Mouse (Mus musculus): ENCODE data around the gene Zfp513. TPM values are rescaled to one million over a fixed set of nuclear protein-coding genes. Genes with fewer than 3 reads are reported as not detected.

The Zfp513 gene
- total and polyA plus RNA-seq, 2 experiments = 3.1 to 27.6 TPM

GRCm38 (mm10) chr5:31240637-31241521 is 38.8 kb upstream of the Zfp513 start, which contains the start of the genes Nrbp1 and Gm9970:
TSS of gene Nrbp1 (plus strand) at chr5:31240864.
TSS of gene Gm9970 (minus strand) at chr5:31241232.
- peak within 1 kb of the TSS; percentile 97 for H3K9ac ChIP-seq (ENCODE audit: low read depth, low read length)
- H3K27me3 ChIP-seq (ENCODE audit: control insufficient read depth, insufficient read depth, low read length) = no peaks in the 10 kb centered on the region
- H3K79me2 ChIP-seq (ENCODE audit: control insufficient read depth, insufficient read depth, low read length) = peaks cover 4% of the 10 kb centered on the region; the same call in 1 of the 2 replicates
- H3K4me1 ChIP-seq (ENCODE audit: control insufficient read depth, insufficient read depth, low read length) = peaks cover 4% of the 10 kb centered on the region
- H3K4me3 ChIP-seq (ENCODE audit: insufficient read depth, low read depth, low read length) = peak within 1 kb of the TSS; percentile 99
- H3K27ac ChIP-seq (replicated peaks; ENCODE audit: insufficient read depth, low read depth, low read length) = peak within 1 kb of the TSS; percentile 95
- DNase-seq (ENCODE audit: extremely low read depth, low read depth, low spot score) = peak; percentile 77
- peaks cover 20% of the 10 kb centered on the region for H3K36me3 ChIP-seq (ENCODE audit: control insufficient read depth, insufficient read depth, low read length)
- 1% methylated on average over 100 of the region's 103 CpGs for WGBS
- TF ChIP-seq CTCF (IDR thresholded peaks at IDR 0.05; ENCODE audit: low read depth, low read length) = no peak
- peak; percentile 79 for TF ChIP-seq POLR2A (IDR thresholded peaks at IDR 0.05; ENCODE audit: extremely low read depth, insufficient read depth, low read length)

GRCm38 (mm10) chr5:31226641-31227040 is 24.5 kb upstream of the Zfp513 start:
- WGBS = 74% methylated on average over 1 of the region's 1 CpGs
- Histone ChIP-seq H3K36me3 (ENCODE audit: control insufficient read depth, insufficient read depth, low read length) (no peaks in the 10 kb centered on the region), H3K4me3 (ENCODE audit: insufficient read depth, low read depth, low read length) (no peak overlapping the region), H3K79me2 (ENCODE audit: control insufficient read depth, insufficient read depth, low read length) (no peaks in the 10 kb centered on the region), H3K4me1 (ENCODE audit: control insufficient read depth, insufficient read depth, low read length) (no peaks in the 10 kb centered on the region), H3K9ac (ENCODE audit: low read depth, low read length) (no peak overlapping the region), H3K27ac (replicated peaks; ENCODE audit: insufficient read depth, low read depth, low read length) (no peak overlapping the region), H3K27me3 (ENCODE audit: control insufficient read depth, insufficient read depth, low read length) (no peaks in the 10 kb centered on the region)
- no peak for DNase-seq (ENCODE audit: extremely low read depth, low read depth, low spot score)
- TF ChIP-seq POLR2A (IDR thresholded peaks at IDR 0.05; ENCODE audit: extremely low read depth, insufficient read depth, low read length) (no peak), CTCF (IDR thresholded peaks at IDR 0.05; ENCODE audit: low read depth, low read length) (no peak)

GRCm38 (mm10) chr5:31222696-31223095 is 20.6 kb upstream of the Zfp513 start:
- Histone ChIP-seq H3K27ac (replicated peaks; ENCODE audit: insufficient read depth, low read depth, low read length) (no peak overlapping the region), H3K4me3 (ENCODE audit: insufficient read depth, low read depth, low read length) (no peak overlapping the region), H3K36me3 (ENCODE audit: control insufficient read depth, insufficient read depth, low read length) (no peaks in the 10 kb centered on the region), H3K4me1 (ENCODE audit: control insufficient read depth, insufficient read depth, low read length) (peaks cover 10% of the 10 kb centered on the region), H3K27me3 (ENCODE audit: control insufficient read depth, insufficient read depth, low read length) (no peaks in the 10 kb centered on the region), H3K79me2 (ENCODE audit: control insufficient read depth, insufficient read depth, low read length) (peaks cover 4% of the 10 kb centered on the region; the same call in 1 of the 2 replicates), H3K9ac (ENCODE audit: low read depth, low read length) (no peak overlapping the region)
- TF ChIP-seq CTCF (IDR thresholded peaks at IDR 0.05; ENCODE audit: low read depth, low read length) = no peak
- no peak for TF ChIP-seq POLR2A (IDR thresholded peaks at IDR 0.05; ENCODE audit: extremely low read depth, insufficient read depth, low read length)
- no peak for DNase-seq (ENCODE audit: extremely low read depth, low read depth, low spot score)
- 97% methylated on average over 9 of the region's 9 CpGs for WGBS

- Histone ChIP-seq H3K27me3 (ENCODE audit: control insufficient read depth, insufficient read depth, low read length) (no peaks in the 10 kb centered on the region), H3K36me3 (ENCODE audit: control insufficient read depth, insufficient read depth, low read length) (no peaks in the 10 kb centered on the region), H3K27ac (replicated peaks; ENCODE audit: insufficient read depth, low read depth, low read length) (peak overlapping the region; percentile 70; the same call in 1 of the 2 replicates), H3K4me1 (ENCODE audit: control insufficient read depth, insufficient read depth, low read length) (peaks cover 10% of the 10 kb centered on the region), H3K9ac (ENCODE audit: low read depth, low read length) (peak overlapping the region; percentile 75), H3K4me3 (ENCODE audit: insufficient read depth, low read depth, low read length) (peak overlapping the region; percentile 76), H3K79me2 (ENCODE audit: control insufficient read depth, insufficient read depth, low read length) (peaks cover 8% of the 10 kb centered on the region; the same call in 1 of the 2 replicates)
- 20% methylated on average over 11 of the region's 11 CpGs for WGBS
- DNase-seq (ENCODE audit: extremely low read depth, low read depth, low spot score) = no peak
- TF ChIP-seq CTCF (IDR thresholded peaks at IDR 0.05; ENCODE audit: low read depth, low read length) = peak; percentile 30; the same call in 1 of the 2 replicates
- no peak for TF ChIP-seq POLR2A (IDR thresholded peaks at IDR 0.05; ENCODE audit: extremely low read depth, insufficient read depth, low read length)
Measured at GRCm38 (mm10) chr5:31221304-31221945, 19.3 kb upstream of the Zfp513 start.

- Histone ChIP-seq H3K4me1 (ENCODE audit: control insufficient read depth, insufficient read depth, low read length) (peaks cover 10% of the 10 kb centered on the region), H3K4me3 (ENCODE audit: insufficient read depth, low read depth, low read length) (peak within 1 kb of the TSS; percentile 76), H3K36me3 (ENCODE audit: control insufficient read depth, insufficient read depth, low read length) (no peaks in the 10 kb centered on the region), H3K9ac (ENCODE audit: low read depth, low read length) (peak within 1 kb of the TSS; percentile 89), H3K79me2 (ENCODE audit: control insufficient read depth, insufficient read depth, low read length) (peaks cover 8% of the 10 kb centered on the region; the same call in 1 of the 2 replicates), H3K27me3 (ENCODE audit: control insufficient read depth, insufficient read depth, low read length) (no peaks in the 10 kb centered on the region), H3K27ac (replicated peaks; ENCODE audit: insufficient read depth, low read depth, low read length) (peak within 1 kb of the TSS; percentile 70)
- under 1% methylated on average over 61 of the region's 70 CpGs for WGBS
- DNase-seq (ENCODE audit: extremely low read depth, low read depth, low spot score) = peak; percentile 82
- TF ChIP-seq POLR2A (IDR thresholded peaks at IDR 0.05; ENCODE audit: extremely low read depth, insufficient read depth, low read length) = peak; percentile 81
- TF ChIP-seq CTCF (IDR thresholded peaks at IDR 0.05; ENCODE audit: low read depth, low read length) = no peak
Measured at GRCm38 (mm10) chr5:31220448-31221303, 18.6 kb upstream of the Zfp513 start, which contains the start of gene Ppm1g. TSS of gene Ppm1g (minus strand) at chr5:31220687.
